Mouse (Mus musculus) kidney, adult 2 months (tissue): ENCODE data around the gene Olfr1122. TPM values are rescaled to one million over a fixed set of nuclear protein-coding genes. Genes with fewer than 3 reads are reported as not detected.
"Not testable (repeated sequence)": the region's sequence is repeated elsewhere in the genome, so short reads cannot be mapped to it uniquely, and the experiment has no call there.

ENCODE experiments used
- DNase-seq: peaks from one replicate; pipeline ENCODE4 v3.0.0; 2021
- H3K27ac ChIP-seq: fragments of 200-500 bp; 2 replicates; pipeline ENCODE4 v1.5.1; 2012; ENCODE audit warnings: low read depth, low read length, control low read depth, inconsistent platforms; ENCODE audit not compliant: insufficient read depth
- H3K27me3 ChIP-seq: fragments of 200-500 bp; replicated peaks from 2 replicates; pipeline ENCODE4 v1.6.1; 2012; ENCODE audit warnings: mild to moderate bottlenecking, moderate library complexity, low read length, inconsistent platforms; ENCODE audit not compliant: control insufficient read depth, insufficient read depth
- H3K36me3 ChIP-seq: fragments of 200-500 bp; 2 replicates; pipeline ENCODE4 v1.6.1; 2012; ENCODE audit warnings: mild to moderate bottlenecking, moderate library complexity, low read length, inconsistent platforms; ENCODE audit not compliant: control insufficient read depth, insufficient read depth
- H3K4me1 ChIP-seq: fragments of 200-500 bp; 2 replicates; pipeline ENCODE4 v1.6.1; 2011; ENCODE audit warnings: low read length; ENCODE audit not compliant: control insufficient read depth, insufficient read depth
- H3K4me3 ChIP-seq: fragments of 200-500 bp; 2 replicates; pipeline ENCODE4 v1.5.1; 2011; ENCODE audit warnings: mild to moderate bottlenecking, low read depth, low read length, control low read depth; ENCODE audit not compliant: insufficient read depth
- CTCF ChIP-seq: fragments of 200-500 bp; conservative IDR thresholded peaks from 2 replicates; pipeline ENCODE4 v1.5.1; 2011; ENCODE audit warnings: low read depth, mild to moderate bottlenecking, control low read depth, low read length, moderate library complexity, mixed read lengths; ENCODE audit not compliant: insufficient read depth, insufficient read length
- POLR2A ChIP-seq: fragments of 200-500 bp; IDR thresholded peaks from one replicate; pipeline ENCODE4 v1.6.1; 2011; ENCODE audit warnings: low read depth, low read length, control low read depth
- WGBS: fragments of 180-500 bp; shearing (Covaris S2); methylation state at CpG from one replicate; pipeline ENCODE4 v1.1.7; 2018; 5-methylcytosine and 5-hydroxymethylcytosine counted together
- polyA plus RNA-seq: library from polyadenylated mRNA; depleted of rRNA; stranded (reverse); fragments of >200 nt; gene quantifications from 2 replicates; pipeline ENCODE4 v1.2.3, GENCODE M21; 2012; rRNA removed

Olfr1122 gene
- polyA plus RNA-seq: not detected in 2 replicates

GRCm38 (mm10) chr2:87385549-87385948 lies at the start of gene Olfr1122:
Gene Olfr1122, plus strand, starts transcription at chr2:87385849.
- no peaks in the 10 kb centered on the region for H3K4me1 ChIP-seq
- 80% methylated on average over 2 of the region's 2 CpGs for WGBS
- H3K36me3 ChIP-seq: no peaks in the 10 kb centered on the region
- no peak within 1 kb of the TSS for H3K27ac ChIP-seq
- no peaks in the 10 kb centered on the region for H3K27me3 ChIP-seq
- TF ChIP-seq CTCF (no peak), POLR2A (no peak)
- DNase-seq: no peak
- H3K4me3 ChIP-seq: no peak within 1 kb of the TSS

DNA sequence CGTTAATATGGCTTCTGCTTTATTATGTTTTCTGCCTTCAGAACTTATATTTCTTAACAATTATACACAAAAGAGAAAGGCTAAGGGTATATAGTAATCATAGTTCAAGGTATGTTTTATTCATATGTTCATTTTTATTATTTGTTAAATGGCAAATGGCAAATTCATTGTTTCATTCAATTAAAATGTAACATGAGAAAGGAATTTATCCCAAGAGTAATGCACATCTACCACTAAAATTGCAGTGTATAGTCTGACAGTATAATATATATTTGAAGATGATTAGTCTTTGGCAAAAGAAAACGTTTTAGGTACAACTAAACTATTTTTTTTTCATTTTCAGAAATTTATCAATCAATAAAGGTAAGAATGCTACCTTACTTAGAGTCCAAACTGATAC lies 31.1 kb upstream of the Olfr1122 start, which contains the start of gene Olfr1120:
Gene Olfr1120 (plus strand): TSS at position 301 of the 400 bp plus-strand sequence.
- TF ChIP-seq POLR2A (no peak), CTCF (no peak)
- Histone ChIP-seq H3K4me1 (no peaks in the 10 kb centered on the region), H3K27me3 (no peaks in the 10 kb centered on the region), H3K27ac (no peak within 1 kb of the TSS), H3K4me3 (no peak within 1 kb of the TSS), H3K36me3 (no peaks in the 10 kb centered on the region)
- WGBS: 45% methylated on average over 2 of the region's 2 CpGs
- DNase-seq: no peak

- 92% methylated on average over 2 of the region's 2 CpGs for WGBS
- H3K4me3 ChIP-seq, H3K36me3 ChIP-seq, H3K27me3 ChIP-seq, DNase-seq, H3K4me1 ChIP-seq, H3K27ac ChIP-seq: not testable (repeated sequence)
Observed at GRCm38 (mm10) chr2:87360121-87360520, 25.5 kb upstream of the Olfr1122 start.

DNA sequence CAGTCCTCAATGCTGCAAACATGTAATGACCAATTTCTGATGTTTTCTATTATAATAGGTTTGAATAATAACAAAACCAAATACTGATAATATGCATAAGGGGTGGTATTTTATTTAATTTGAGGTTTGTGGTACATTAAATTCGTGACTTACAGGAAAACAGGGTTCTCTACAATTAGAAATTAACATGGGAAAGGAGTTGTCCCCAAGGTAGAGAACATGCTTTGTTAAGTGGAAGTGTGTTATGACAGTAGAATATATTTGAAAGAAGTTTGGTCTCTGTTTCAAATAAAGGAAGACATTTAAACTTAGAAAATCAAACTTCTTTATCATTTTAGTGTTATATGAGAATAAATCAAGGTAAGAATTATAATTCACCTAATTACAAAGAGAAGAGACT lies 16.1 kb upstream of the Olfr1122 start, which contains the start of gene Olfr1121:
Gene Olfr1121 (plus strand): TSS at position 301 of the 400 bp plus-strand sequence.
- H3K4me1 ChIP-seq: no peaks in the 10 kb centered on the region
- H3K27me3 ChIP-seq: no peaks in the 10 kb centered on the region
- H3K4me3 ChIP-seq: no peak within 1 kb of the TSS
- no peak for DNase-seq
- TF ChIP-seq CTCF: no peak
- TF ChIP-seq POLR2A: no peak
- H3K27ac ChIP-seq: no peak within 1 kb of the TSS
- WGBS: 14% methylated on average over 1 of the region's 1 CpGs
- H3K36me3 ChIP-seq: no peaks in the 10 kb centered on the region

DNA sequence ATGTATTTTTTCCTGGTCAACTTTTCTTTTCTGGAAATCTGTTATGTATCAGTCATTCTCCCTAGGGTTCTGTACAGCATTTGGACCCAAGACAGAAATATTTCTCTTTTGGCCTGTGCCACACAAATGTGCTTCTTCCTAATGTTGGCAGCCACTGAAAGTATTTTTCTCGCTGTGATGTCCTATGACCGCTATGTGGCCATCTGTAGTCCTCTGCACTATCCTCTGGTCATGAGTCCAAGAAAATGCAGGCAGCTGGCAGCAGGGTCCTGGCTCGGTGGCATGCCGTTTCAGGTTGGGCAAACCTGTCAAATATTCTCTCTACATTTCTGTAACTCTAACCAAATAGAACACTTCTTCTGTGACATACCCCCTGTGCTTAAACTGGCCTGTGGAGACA lies 13.9 kb upstream of the Olfr1122 start:
- 88% methylated on average over 4 of the region's 4 CpGs for WGBS
- H3K27me3 ChIP-seq: no peaks in the 10 kb centered on the region
- no peak for TF ChIP-seq CTCF
- no peak for TF ChIP-seq POLR2A
- H3K36me3 ChIP-seq: no peaks in the 10 kb centered on the region
- no peaks in the 10 kb centered on the region for H3K4me1 ChIP-seq
- H3K4me3 ChIP-seq: no peak overlapping the region
- H3K27ac ChIP-seq: no peak overlapping the region
- no peak for DNase-seq

DNA sequence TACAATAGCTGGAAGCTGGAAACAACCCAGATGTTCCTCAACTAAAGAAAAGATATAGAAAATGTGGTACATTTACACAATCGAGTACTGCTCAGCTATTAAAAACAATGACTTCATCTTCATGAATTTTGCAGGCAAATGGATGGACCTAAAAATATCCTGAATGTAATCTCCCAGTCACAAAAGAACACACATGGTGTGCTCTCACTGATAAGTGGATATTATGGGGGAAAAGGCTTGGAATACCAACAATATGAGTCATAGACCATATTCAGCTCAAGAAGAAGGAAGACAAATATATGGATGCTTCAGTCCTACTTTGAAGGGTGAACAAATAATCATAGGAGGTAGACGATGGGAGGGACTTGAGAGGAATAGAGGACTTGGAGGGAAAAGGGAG lies 1.7 kb upstream of the Olfr1122 start:
- no peaks in the 10 kb centered on the region for H3K27me3 ChIP-seq
- H3K4me3 ChIP-seq: no peak overlapping the region
- WGBS: 81% methylated on average over 2 of the region's 2 CpGs
- no peak for TF ChIP-seq CTCF
- no peak for TF ChIP-seq POLR2A
- H3K4me1 ChIP-seq: no peaks in the 10 kb centered on the region
- no peaks in the 10 kb centered on the region for H3K36me3 ChIP-seq
- no peak for DNase-seq
- no peak overlapping the region for H3K27ac ChIP-seq

- WGBS: 88% methylated on average over 5 of the region's 5 CpGs
Observed at GRCm38 (mm10) chr2:87393605-87394004, 8.0 kb downstream of the Olfr1122 start.

GRCm38 (mm10) chr2:87394686-87395085 lies 9.0 kb downstream of the Olfr1122 start:
- H3K36me3 ChIP-seq, H3K4me1 ChIP-seq, H3K27ac ChIP-seq, H3K4me3 ChIP-seq, H3K27me3 ChIP-seq, DNase-seq: not testable (repeated sequence)
- WGBS: 75% methylated on average over 7 of the region's 7 CpGs

More at GRCm38 (mm10) chr2:87393605-87394004, 8.0 kb downstream of the Olfr1122 start:
- not testable (repeated sequence) for DNase-seq, H3K36me3 ChIP-seq, H3K4me3 ChIP-seq, H3K27me3 ChIP-seq, H3K27ac ChIP-seq, H3K4me1 ChIP-seq
